Comparison of ENCODE assay signal across 17 mouse cellular contexts in the genomic region with DNA sequence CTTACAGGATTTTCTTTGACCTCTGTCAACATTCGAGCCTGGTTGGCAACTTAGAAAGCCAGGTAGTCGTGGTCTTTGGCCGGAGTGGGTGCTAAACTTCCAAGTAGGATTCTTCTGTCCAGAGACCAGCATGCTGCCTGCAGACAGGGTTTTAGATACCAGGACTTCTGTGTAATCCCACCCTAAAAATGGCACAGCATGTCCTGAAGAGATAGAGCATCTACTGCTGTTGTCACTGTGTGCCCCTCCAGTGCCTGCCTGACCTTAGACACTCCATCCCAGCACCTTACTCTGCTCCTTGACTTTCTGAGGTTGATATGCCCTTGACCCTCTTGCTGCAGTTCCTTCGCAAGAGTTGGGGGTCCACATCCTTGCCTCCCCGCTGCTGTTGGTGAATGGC.
"Had no signal": no experiment of that assay in that cellular context is flagged by ENCODE, and none has a peak within 500 bp of the region (broad histone marks: within the 10 kb centered on the region; RNA-seq: fewer than 3 reads in every experiment).

No protein-coding gene starts in this region.

- H3K4me2 ChIP-seq: liver, embryonic 13.5 days; liver, embryonic 15.5 days; lung, embryonic 15.5 days; midbrain, embryonic 13.5 days; midbrain, embryonic 15.5 days; neural tube, embryonic 12.5 days; stomach, embryonic 15.5 days had no signal

- H3K4me1 ChIP-seq: liver, embryonic 13.5 days; liver, embryonic 15.5 days; lung, embryonic 15.5 days; stomach, embryonic 15.5 days had no signal

- H3K27me3 ChIP-seq: liver, embryonic 13.5 days; liver, embryonic 15.5 days; lung, embryonic 15.5 days; midbrain, embryonic 13.5 days; midbrain, embryonic 15.5 days; neural tube, embryonic 12.5 days; stomach, embryonic 15.5 days had no signal

- H3K9ac ChIP-seq: liver, embryonic 13.5 days; liver, embryonic 15.5 days; liver, postnatal 0 days; lung, embryonic 15.5 days; midbrain, embryonic 13.5 days; midbrain, embryonic 15.5 days; neural tube, embryonic 12.5 days; stomach, embryonic 15.5 days had no signal

- H3K36me3 ChIP-seq: liver, embryonic 13.5 days; liver, embryonic 15.5 days; lung, embryonic 15.5 days; midbrain, embryonic 13.5 days; midbrain, embryonic 15.5 days; neural tube, embryonic 12.5 days; stomach, embryonic 15.5 days had no signal

- ATAC-seq: liver, postnatal 0 days; lung, postnatal 0 days; midbrain, embryonic 13.5 days; midbrain, embryonic 15.5 days had no signal

- DNase-seq: liver, embryonic 13.5 days; liver, postnatal 0 days; lung, adult 2 months; lung, postnatal 14 days; lung, postnatal 36 days; right cerebral cortex, postnatal 14 days; thymus, adult 2 months; thymus, postnatal 25 days had no signal

- H3K9me3 ChIP-seq: liver, embryonic 13.5 days; liver, embryonic 15.5 days; lung, embryonic 15.5 days; midbrain, embryonic 13.5 days; midbrain, embryonic 15.5 days; neural tube, embryonic 12.5 days; stomach, embryonic 15.5 days had no signal

- H3K27ac ChIP-seq: liver, embryonic 13.5 days; liver, embryonic 15.5 days; lung, embryonic 15.5 days; macrophage; midbrain, embryonic 13.5 days; midbrain, embryonic 15.5 days; neural tube, embryonic 12.5 days; stomach, embryonic 15.5 days; stomach, postnatal 0 days had no signal

- H3K4me3 ChIP-seq: liver, embryonic 13.5 days; liver, embryonic 15.5 days; lung, embryonic 15.5 days; midbrain, embryonic 13.5 days; midbrain, embryonic 15.5 days; neural tube, embryonic 12.5 days; stomach, embryonic 15.5 days had no signal
